In the genomic region with DNA sequence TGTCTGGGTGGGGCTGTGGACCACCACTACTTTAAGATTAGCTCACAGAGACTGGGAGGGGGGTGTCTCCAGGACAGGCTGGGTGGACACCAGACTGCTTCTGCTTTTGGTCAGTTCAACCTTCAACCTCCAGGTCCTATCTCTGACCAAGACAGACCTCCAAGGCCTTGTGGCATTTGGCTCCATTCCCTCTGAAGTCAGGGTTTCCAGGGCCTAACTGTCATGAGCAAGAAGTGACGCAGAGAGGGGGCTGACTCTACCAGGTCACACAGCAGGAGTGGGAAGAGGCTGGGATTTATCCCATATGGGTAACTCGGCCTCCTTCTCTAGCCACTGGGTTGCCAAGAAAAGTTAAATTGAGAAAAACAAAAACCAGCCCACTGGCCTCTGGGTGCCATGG, we compare ENCODE assay signal across 9 mouse cellular contexts. TPM values are rescaled to one million over a fixed set of nuclear protein-coding genes. Genes with fewer than 3 reads are reported as not detected.
DNase-seq lines count a peak whose midpoint lies in the region; ATAC-seq and TF ChIP-seq lines count a peak whose summit lies in the region.
"Had no signal": no experiment of that assay in that cellular context is flagged by ENCODE, and none has a peak within 500 bp of the region (broad histone marks: within the 10 kb centered on the region; RNA-seq: fewer than 3 reads in every experiment).

No protein-coding gene starts in this region.

- H3K36me3 ChIP-seq in heart, embryonic 13.5 days: peaks cover 43% of the 10 kb centered on the region
- 0 out of 2 replicates have a peak, but pooled peaks cover 4% of the 10 kb centered on the region for H3K36me3 ChIP-seq in hindbrain, embryonic 15.5 days
- 0 out of 2 replicates have a peak, but pooled peaks cover 16% of the 10 kb centered on the region for H3K36me3 ChIP-seq in midbrain, embryonic 13.5 days

- DNase-seq in heart, postnatal 4 days: no peak
- peak; percentile 52 for DNase-seq in adrenal gland, postnatal 25 days
- DNase-seq in lung, adult 2 months: no peak
- DNase-seq in retina, postnatal 1 day: no peak
- DNase-seq in frontal cortex, adult 2 months (ENCODE audit: extremely low spot score in 1 of 2, low spot score in 1 of 2): no peak

- ATAC-seq in heart, embryonic 13.5 days (ENCODE audit: extremely low read depth, insufficient number of reproducible peaks, low FRiP score, low TSS enrichment): no peak
- no peak for ATAC-seq in hindbrain, embryonic 15.5 days (ENCODE audit: low FRiP score, low read depth)
- ATAC-seq in midbrain, embryonic 13.5 days: no peak

- peak overlapping the region; percentile 91 for H3K9ac ChIP-seq in heart, embryonic 13.5 days
- no peak overlapping the region for H3K9ac ChIP-seq in hindbrain, embryonic 15.5 days
- H3K9ac ChIP-seq in midbrain, embryonic 13.5 days (replicated peaks): peak overlapping the region; percentile 91; the same call in 1 of the 2 replicates

- H3K27ac ChIP-seq in heart, embryonic 13.5 days (replicated peaks): no peak overlapping the region
- H3K27ac ChIP-seq in hindbrain, embryonic 15.5 days (replicated peaks): peak overlapping the region; percentile 82; the same call in 1 of the 2 replicates
- peak overlapping the region; percentile 94 for H3K27ac ChIP-seq in midbrain, embryonic 13.5 days

- whole genome bisulfite sequencing in heart, embryonic 13.5 days: 82% methylated on average over 2 of the region's 2 CpGs
- 32% methylated on average over 2 of the region's 2 CpGs for WGBS in hindbrain, embryonic 15.5 days
- 85% methylated on average over 2 of the region's 2 CpGs for WGBS in midbrain, embryonic 13.5 days
- WGBS in lung, adult 2 months: 84% methylated on average over 2 of the region's 2 CpGs

- no peak for TF ChIP-seq POLR2A in lung, adult 2 months (IDR thresholded peaks at IDR 0.05; ENCODE audit: borderline replicate concordance, extremely low read depth, low read depth, low read length)

- TF ChIP-seq CTCF in lung, adult 2 months (IDR thresholded peaks at IDR 0.05; ENCODE audit: insufficient read depth, low read length): no peak

- peak overlapping the region; percentile 82; the same call in 1 of the 2 replicates for H3K4me3 ChIP-seq in heart, embryonic 13.5 days
- H3K4me3 ChIP-seq in hindbrain, embryonic 15.5 days: peak overlapping the region; percentile 78; the same call in 1 of the 2 replicates
- H3K4me3 ChIP-seq in midbrain, embryonic 13.5 days (replicated peaks): peak overlapping the region; percentile 81
- H3K4me3 ChIP-seq in lung, adult 2 months (replicated peaks; ENCODE audit: extremely low read depth, low read depth, low read length): no peak overlapping the region

- H3K27me3 ChIP-seq in heart, embryonic 13.5 days (replicated peaks): no peaks in the 10 kb centered on the region
- no peaks in the 10 kb centered on the region for H3K27me3 ChIP-seq in hindbrain, embryonic 15.5 days
- no peaks in the 10 kb centered on the region for H3K27me3 ChIP-seq in midbrain, embryonic 13.5 days

- peak overlapping the region; percentile 97 for H3K4me2 ChIP-seq in heart, embryonic 13.5 days
- H3K4me2 ChIP-seq in hindbrain, embryonic 15.5 days: peak overlapping the region; percentile 96
- H3K4me2 ChIP-seq in midbrain, embryonic 13.5 days (replicated peaks): peak overlapping the region; percentile 88

- H3K4me1 ChIP-seq in heart, embryonic 13.5 days: peaks cover 25% of the 10 kb centered on the region
- peaks cover 39% of the 10 kb centered on the region for H3K4me1 ChIP-seq in hindbrain, embryonic 15.5 days (replicated peaks)
- H3K4me1 ChIP-seq in midbrain, embryonic 13.5 days (replicated peaks): peaks cover 65% of the 10 kb centered on the region
- H3K4me1 ChIP-seq in lung, adult 2 months (ENCODE audit: control insufficient read depth, insufficient read depth, low read length): peaks cover 7% of the 10 kb centered on the region

- H3K9me3 ChIP-seq in heart, embryonic 13.5 days: no peaks in the 10 kb centered on the region
- H3K9me3 ChIP-seq in hindbrain, embryonic 15.5 days: no peaks in the 10 kb centered on the region
- no peaks in the 10 kb centered on the region for H3K9me3 ChIP-seq in midbrain, embryonic 13.5 days

RNA-seq across cellular contexts. Expression of gene Pgpep1, which starts 2.4 kb away (rescaled TPM):
- polyA plus RNA-seq in heart, embryonic 13.5 days (2015; fragmentation: Nextera tagmentation; extraction: Ambion mirVana): 33.7 and 37.3 TPM in 2 replicates
- total RNA-seq in heart, postnatal 4 days (2021): 10 to 100 TPM; 32.2 to 38.4 TPM
- total RNA-seq in adrenal gland, postnatal 25 days (2021): 98.1 and 129 TPM in 2 replicates
- polyA plus RNA-seq in hindbrain, embryonic 15.5 days (2015; fragmentation: Nextera tagmentation; extraction: Ambion mirVana): 76.5 and 77.8 TPM in 2 replicates
- 87.5 and 99.4 TPM in 2 replicates for polyA plus RNA-seq in midbrain, embryonic 13.5 days (2015; fragmentation: Nextera tagmentation; extraction: Ambion mirVana)
- 32.2 and 33.7 TPM in 2 replicates for polyA plus RNA-seq in lung, adult 2 months (2012; rRNA removed)
- 17.2 and 25.8 TPM in 2 replicates for polyA plus RNA-seq in frontal cortex, adult 2 months (2012; rRNA removed)

RNA-seq across cellular contexts. Expression of gene Lsm4, which starts 15.3 kb away (rescaled TPM):
- polyA plus RNA-seq in heart, embryonic 13.5 days (2015; fragmentation: Nextera tagmentation; extraction: Ambion mirVana): 269 and 297 TPM in 2 replicates
- total RNA-seq in heart, postnatal 4 days (2021): 100 to 1,000 TPM; 107 to 120 TPM
- 66.1 and 86.8 TPM in 2 replicates for total RNA-seq in adrenal gland, postnatal 25 days (2021)
- 192 and 193 TPM in 2 replicates for polyA plus RNA-seq in hindbrain, embryonic 15.5 days (2015; fragmentation: Nextera tagmentation; extraction: Ambion mirVana)
- polyA plus RNA-seq in midbrain, embryonic 13.5 days (2015; fragmentation: Nextera tagmentation; extraction: Ambion mirVana): 176 and 201 TPM in 2 replicates
- polyA plus RNA-seq in lung, adult 2 months (2012; rRNA removed): 75.2 and 76.3 TPM in 2 replicates
- 113 and 128 TPM in 2 replicates for polyA plus RNA-seq in frontal cortex, adult 2 months (2012; rRNA removed)

RNA-seq across cellular contexts. Expression of gene Gdf15, which starts 25.5 kb away (rescaled TPM):
- 0.86 and 1.2 TPM in 2 replicates for polyA plus RNA-seq in heart, embryonic 13.5 days (2015; fragmentation: Nextera tagmentation; extraction: Ambion mirVana)
- 1 to 10 TPM; 2.7 to 3.5 TPM for total RNA-seq in heart, postnatal 4 days (2021)
- total RNA-seq in adrenal gland, postnatal 25 days (2021): 2.2 and 5.7 TPM in 2 replicates
- 0.25 and 0.30 TPM in 2 replicates for polyA plus RNA-seq in hindbrain, embryonic 15.5 days (2015; fragmentation: Nextera tagmentation; extraction: Ambion mirVana)
- 0.30 TPM in 1 of 2 replicates, not detected in the other for polyA plus RNA-seq in midbrain, embryonic 13.5 days (2015; fragmentation: Nextera tagmentation; extraction: Ambion mirVana)
- polyA plus RNA-seq in lung, adult 2 months (2012; rRNA removed): 5.4 and 6.6 TPM in 2 replicates
- 0.15 and 0.20 TPM in 2 replicates for polyA plus RNA-seq in frontal cortex, adult 2 months (2012; rRNA removed)

RNA-seq across cellular contexts. Expression of gene Jund, which starts 41.0 kb away (rescaled TPM):
- polyA plus RNA-seq in heart, embryonic 13.5 days (2015; fragmentation: Nextera tagmentation; extraction: Ambion mirVana): 68.6 and 76.9 TPM in 2 replicates
- 100 to 1,000 TPM; 254 to 261 TPM for total RNA-seq in heart, postnatal 4 days (2021)
- total RNA-seq in adrenal gland, postnatal 25 days (2021): 191 and 217 TPM in 2 replicates
- 98.4 and 105 TPM in 2 replicates for polyA plus RNA-seq in hindbrain, embryonic 15.5 days (2015; fragmentation: Nextera tagmentation; extraction: Ambion mirVana)
- polyA plus RNA-seq in midbrain, embryonic 13.5 days (2015; fragmentation: Nextera tagmentation; extraction: Ambion mirVana): 65.1 and 97.7 TPM in 2 replicates
- 378 and 717 TPM in 2 replicates for polyA plus RNA-seq in lung, adult 2 months (2012; rRNA removed)
- 226 and 228 TPM in 2 replicates for polyA plus RNA-seq in frontal cortex, adult 2 months (2012; rRNA removed)

RNA-seq across cellular contexts. Expression of gene Lrrc25, which starts 41.8 kb away (rescaled TPM):
- 1.5 and 2.7 TPM in 2 replicates for polyA plus RNA-seq in heart, embryonic 13.5 days (2015; fragmentation: Nextera tagmentation; extraction: Ambion mirVana)
- 1 to 10 TPM; 1.1 to 1.5 TPM for total RNA-seq in heart, postnatal 4 days (2021)
- total RNA-seq in adrenal gland, postnatal 25 days (2021): 1.0 and 2.2 TPM in 2 replicates
- 1.1 and 2.2 TPM in 2 replicates for polyA plus RNA-seq in hindbrain, embryonic 15.5 days (2015; fragmentation: Nextera tagmentation; extraction: Ambion mirVana)
- 1.1 and 1.2 TPM in 2 replicates for polyA plus RNA-seq in midbrain, embryonic 13.5 days (2015; fragmentation: Nextera tagmentation; extraction: Ambion mirVana)
- 10.4 and 10.5 TPM in 2 replicates for polyA plus RNA-seq in lung, adult 2 months (2012; rRNA removed)
- polyA plus RNA-seq in frontal cortex, adult 2 months (2012; rRNA removed): 0.78 and 0.86 TPM in 2 replicates
- polyA plus RNA-seq: C2C12 had no signal
